Mouse (Mus musculus): Measurements from ENCODE around the gene F2.

- TF ChIP-seq GATA1 (IDR thresholded peaks at IDR 0.05; ENCODE audit: borderline replicate concordance, low read length) (no peak), FLI1 (IDR thresholded peaks at IDR 0.05; ENCODE audit: low read length) (no peak)
Observed at GRCm38 (mm10) chr2:91629682-91630081, 6.5 kb downstream of the F2 start.
